Mouse (Mus musculus): ENCODE measurements around the gene Jazf1.

The Jazf1 gene

GRCm38 (mm10) chr6:52954861-52955260 lies 113.6 kb downstream of the Jazf1 start:
- no peak for DNase-seq

- DNase-seq: no peak
Observed at GRCm38 (mm10) chr6:52954441-52954840, 114.0 kb downstream of the Jazf1 start.

DNA sequence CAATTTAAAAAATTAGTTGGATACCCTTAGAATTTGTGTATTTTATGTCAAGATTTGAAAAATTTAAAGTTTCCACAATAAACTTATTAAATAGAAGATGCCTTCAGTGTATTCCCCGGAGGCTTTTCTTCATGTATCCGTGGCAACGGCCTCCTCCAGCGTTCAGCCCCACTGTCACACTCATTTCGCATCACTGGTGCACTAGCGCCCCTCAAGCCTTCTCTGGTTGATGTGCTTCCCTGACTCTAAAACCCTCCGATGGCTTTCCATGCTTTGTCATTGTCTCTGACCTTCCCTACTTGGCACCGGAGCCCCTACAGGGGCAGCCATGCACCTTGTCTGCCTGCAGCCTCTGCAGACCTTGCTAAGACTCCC lies 115.9 kb downstream of the Jazf1 start:
- DNase-seq: no peak

GRCm38 (mm10) chr6:52951871-52952525 lies 116.4 kb downstream of the Jazf1 start:
- no peak for DNase-seq

GRCm38 (mm10) chr6:52950371-52950770 lies 118.1 kb downstream of the Jazf1 start:
- no peak for DNase-seq

DNA sequence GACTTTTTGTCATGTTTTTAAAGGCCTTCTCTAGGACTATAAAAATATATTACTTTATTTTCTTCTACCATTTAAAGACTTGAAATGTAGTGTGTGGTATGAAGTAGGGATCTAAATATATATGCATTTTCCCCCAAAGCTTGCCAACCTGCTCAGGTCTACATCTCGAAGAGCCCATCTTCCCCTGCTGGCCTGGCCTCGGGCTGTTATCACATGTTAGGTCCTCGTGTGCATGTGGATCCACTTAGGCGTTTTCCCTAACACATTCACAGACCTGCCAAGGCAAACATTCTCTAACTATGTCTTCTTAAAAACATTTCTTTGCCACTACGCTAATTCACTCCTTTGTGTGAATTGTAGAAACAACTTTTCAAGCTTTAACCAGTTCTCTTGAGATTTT lies 125.9 kb downstream of the Jazf1 start:
- DNase-seq: no peak

GRCm38 (mm10) chr6:52942101-52942500 lies 126.3 kb downstream of the Jazf1 start:
- no peak for DNase-seq

DNA sequence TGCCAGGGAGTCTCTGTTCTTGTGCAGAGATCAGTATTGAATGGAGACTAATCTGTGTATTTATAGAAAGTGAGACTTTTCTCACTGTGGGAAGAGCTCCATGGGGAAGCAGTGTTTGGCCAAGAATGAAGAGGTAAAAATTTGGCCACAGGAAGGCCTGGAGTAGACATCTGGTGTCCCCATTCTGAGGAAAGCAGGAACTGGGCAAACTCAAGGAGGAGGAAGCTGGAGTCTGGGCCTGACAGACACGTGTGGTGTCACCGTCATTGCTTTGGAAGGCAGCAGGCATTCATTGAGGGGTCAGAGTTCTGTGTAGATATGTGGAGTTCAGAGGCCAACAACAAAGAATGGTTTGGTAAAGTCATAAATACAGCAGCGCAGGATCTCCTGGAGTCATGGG lies 130.5 kb downstream of the Jazf1 start:
- DNase-seq: no peak

DNA sequence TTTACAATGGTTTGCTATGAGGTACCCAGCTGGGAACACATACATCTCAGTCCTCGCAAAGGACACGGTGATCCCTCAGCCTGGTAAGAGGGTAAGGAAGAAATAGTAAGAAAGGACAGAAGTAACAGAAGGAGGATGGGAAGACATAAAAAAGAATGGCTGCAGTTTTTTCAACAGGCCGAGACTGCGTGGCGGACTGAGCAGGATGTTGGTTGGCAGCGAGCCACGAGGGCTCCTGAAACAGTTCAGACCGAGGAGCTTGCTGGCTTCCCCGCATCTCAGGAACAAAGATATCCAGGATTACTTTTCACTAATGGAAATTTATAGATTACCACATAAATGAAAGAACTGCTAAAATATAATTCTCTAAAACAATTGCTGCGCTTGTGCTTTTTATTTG lies 131.4 kb downstream of the Jazf1 start:
- no peak for DNase-seq

GRCm38 (mm10) chr6:52934021-52934420 lies 134.4 kb downstream of the Jazf1 start:
- no peak for DNase-seq

DNA sequence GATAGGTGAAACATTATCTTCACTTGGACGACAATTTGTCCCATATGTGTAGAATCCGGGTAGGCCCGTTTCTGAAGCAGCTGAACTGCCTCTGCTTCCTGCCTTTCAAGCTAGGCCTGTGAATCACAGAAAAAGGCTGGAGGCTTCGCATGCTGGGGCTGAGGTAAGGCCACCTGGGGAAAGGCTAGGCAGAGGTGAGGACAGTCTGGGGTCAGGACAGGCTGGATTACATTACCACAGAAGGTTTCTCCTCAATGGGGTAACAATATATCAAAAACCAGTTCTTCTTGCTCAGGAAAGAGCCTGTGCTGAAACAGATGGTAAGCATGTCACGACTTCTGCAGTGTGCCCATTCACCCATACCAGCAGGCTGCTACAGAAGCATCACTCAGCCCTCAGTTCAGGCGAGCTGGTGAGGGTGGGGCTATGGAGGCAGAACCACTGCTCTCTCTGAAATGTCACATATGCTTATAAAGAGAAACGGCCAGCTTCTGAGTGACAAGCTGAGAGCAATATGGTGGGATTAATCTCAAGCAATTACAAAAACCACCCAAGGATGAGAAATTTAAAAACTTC lies 135.7 kb downstream of the Jazf1 start:
- no peak for DNase-seq

GRCm38 (mm10) chr6:52929358-52929757 lies 139.1 kb downstream of the Jazf1 start:
- DNase-seq: no peak

DNA sequence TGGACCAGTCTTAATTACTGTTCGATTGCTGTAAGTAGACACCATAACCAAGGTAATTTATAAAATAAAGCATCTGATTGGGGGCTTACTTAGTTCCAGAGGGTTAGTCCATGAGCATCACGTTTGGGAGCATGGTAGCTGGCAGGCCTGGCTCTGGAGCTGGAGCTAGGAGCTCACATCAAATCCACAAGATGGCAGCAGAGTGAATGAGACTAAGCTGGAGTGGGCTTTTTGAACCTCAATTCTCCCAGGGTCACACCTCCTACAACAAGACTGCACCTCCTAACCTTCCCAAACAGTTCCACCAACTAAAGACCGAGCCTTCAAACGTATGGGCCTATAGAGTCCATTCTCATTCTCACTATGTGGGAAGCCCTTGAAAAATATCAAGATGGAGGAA lies 141.5 kb downstream of the Jazf1 start:
- no peak for DNase-seq

DNA sequence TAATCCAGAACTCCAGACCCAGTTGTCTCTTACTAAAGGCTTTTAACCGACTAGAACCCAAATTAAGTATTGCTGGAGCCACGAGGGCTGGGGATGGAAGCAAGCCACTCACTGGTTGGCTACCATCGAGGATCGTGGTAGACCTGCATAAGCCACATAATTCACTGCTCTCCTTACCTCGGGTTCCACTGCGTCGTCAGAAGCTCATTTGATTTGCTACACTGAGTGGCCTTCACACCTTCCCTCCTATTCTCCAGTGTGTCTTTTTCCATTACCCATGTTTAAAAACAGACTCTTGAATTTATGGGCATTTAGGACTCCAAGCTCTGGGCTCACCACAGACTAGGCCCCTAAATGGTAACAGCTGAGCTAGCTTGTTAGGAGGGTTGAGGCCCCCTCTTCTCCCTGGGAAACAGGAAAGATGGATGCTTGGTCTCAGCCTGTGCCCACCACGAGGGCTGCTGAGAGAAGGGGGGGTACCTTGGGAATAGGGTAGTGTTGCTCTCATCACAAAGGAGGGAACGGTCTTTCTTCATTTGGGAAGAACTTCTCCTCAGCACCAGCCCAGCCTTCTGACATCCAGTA lies 142.9 kb downstream of the Jazf1 start:
- DNase-seq: no peak

- DNase-seq: no peak
Observed at GRCm38 (mm10) chr6:52921248-52921647, 147.2 kb downstream of the Jazf1 start.

DNA sequence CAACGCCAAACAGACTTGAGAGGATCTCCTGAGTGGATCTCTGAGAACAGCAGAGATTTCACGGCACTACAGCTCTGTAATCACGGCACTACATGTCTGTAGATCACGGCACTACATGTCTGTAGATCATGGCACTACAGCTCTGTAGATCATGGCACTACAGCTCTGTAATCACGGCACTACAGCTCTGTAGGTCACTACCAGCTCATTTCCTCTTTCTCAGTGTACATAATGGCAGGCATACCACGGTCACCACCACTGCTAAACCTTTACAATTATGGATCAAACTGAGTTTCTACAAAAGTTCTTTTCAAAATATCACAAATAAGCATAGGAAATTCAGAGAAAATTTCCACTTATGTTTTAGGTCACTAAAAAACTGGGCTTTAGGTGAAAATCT lies 147.7 kb downstream of the Jazf1 start:
- DNase-seq: no peak

DNA sequence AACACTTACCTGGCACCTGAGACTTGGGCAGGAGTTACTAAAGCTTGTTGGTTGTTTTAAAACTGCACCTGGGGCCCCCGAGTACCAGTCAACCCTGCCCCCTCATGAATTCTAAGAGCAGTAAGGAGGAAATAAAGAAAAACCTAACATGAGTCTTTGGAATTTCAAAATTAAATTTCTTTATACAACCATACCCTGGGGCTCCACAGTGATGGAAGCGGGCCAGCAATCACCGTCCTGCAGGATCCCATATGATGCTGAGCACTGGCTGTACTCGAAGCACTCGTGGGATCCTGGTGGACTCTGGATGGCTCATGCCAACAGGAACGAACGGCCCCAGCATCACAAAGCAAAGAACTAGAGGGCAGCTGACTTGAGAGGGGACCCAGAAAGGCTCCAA lies 149.0 kb downstream of the Jazf1 start:
- no peak for DNase-seq

GRCm38 (mm10) chr6:52918980-52919379 lies 149.5 kb downstream of the Jazf1 start:
- peak; percentile 80 to 86 for DNase-seq

- no peak for DNase-seq
Observed at GRCm38 (mm10) chr6:52917471-52917870, 151.0 kb downstream of the Jazf1 start.

DNA sequence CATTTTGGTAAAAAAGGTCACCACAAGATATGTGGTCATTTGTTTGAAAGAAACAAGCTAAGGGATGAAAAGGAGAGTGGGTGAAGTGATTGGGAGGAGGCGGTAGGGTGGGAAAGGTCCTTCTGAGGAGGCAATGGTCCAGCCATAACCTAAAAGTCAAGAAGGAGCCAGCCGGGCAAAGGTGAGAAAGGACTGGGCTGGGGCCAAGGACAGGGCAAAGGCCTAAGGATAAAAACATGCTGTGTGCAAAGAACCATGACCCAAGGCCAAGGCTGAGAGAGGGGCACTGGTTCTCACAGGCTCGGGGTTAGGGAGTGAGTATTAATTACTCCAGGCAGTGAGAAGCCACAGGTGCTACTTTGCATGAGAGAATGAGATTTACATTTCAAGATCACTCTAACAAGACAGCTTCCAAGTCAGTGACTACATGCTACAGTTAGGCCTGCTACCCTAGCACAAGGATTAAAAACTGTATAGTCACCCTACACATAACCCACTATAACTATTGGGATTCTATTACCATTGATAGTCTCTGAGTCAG lies 151.5 kb downstream of the Jazf1 start:
- DNase-seq: no peak

GRCm38 (mm10) chr6:52914921-52915320 lies 153.5 kb downstream of the Jazf1 start:
- DNase-seq: no peak

- DNase-seq: peak; percentile 60 to 82
Observed at GRCm38 (mm10) chr6:52912143-52912918, 156.1 kb downstream of the Jazf1 start.

DNA sequence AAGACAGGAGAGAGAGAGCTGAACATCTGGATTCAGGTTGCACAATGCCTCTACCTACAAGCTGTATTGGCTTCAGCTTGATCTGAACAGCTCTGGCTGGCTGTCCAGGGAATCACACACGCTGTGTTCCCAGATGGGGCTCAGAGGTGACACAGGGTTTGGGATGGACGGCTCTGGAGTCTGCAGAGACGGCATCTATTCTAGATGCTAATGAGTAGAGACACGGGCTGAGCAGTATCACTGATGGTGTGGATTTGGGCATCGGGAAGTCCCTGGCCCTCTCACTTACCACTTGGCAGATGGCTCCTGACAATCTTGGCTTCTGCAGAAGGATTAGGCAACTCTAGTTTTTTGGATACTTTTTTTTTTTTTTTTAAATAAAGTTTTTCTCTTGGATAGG lies 161.6 kb downstream of the Jazf1 start:
- DNase-seq: no peak

DNA sequence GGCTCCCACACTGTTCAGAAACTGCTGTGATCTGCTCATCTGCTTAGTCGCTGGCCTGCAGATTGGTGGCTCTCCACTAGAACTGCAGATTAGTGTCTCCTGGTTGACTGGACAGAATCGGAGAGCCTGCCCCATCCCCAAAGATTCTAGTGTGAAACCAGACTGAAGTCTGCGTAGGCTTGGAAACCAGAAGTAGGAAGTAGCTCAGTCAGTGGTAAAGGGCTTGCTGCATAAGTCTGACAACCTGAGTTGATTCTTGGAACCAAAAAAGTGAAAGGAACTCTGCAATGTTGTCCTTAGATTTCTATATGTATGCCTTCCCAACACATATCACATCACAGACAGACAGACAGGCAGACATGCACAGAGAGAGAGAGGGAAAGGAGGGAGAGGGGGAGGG lies 163.3 kb downstream of the Jazf1 start:
- no peak for DNase-seq
